Mouse (Mus musculus) lung, postnatal 0 days (tissue): ENCODE results near the gene Slc34a1. TPM values are rescaled to one million over a fixed set of nuclear protein-coding genes. Genes with fewer than 3 reads are reported as not detected.
A peak's percentile ranks its signal among the peaks of the same experiment; 100 is the strongest.

Experiments used
- ATAC-seq: fragments of 200-750 bp; cut with Nextera tagmentation; 2 replicates; pipeline ENCODE4 v1.8.0; 2017; ENCODE audit warnings: moderate library complexity
- DNase-seq: peaks from one replicate; pipeline ENCODE4 v3.0.0-alpha.2; 2016; ENCODE audit warnings: low spot score
- H3K27ac ChIP-seq: fragments of 300-500 bp; sonication (generic); 2 replicates; pipeline ENCODE4 v1.5.1; 2014; ENCODE audit warnings: antibody characterized with exemption, mild to moderate bottlenecking, low read length, mixed read lengths
- H3K27me3 ChIP-seq: fragments of 300-500 bp; sonication (generic); replicated peaks from 2 replicates; pipeline ENCODE4 v1.6.1; 2014; ENCODE audit warnings: low read length, mixed read lengths; ENCODE audit not compliant: insufficient read depth
- H3K36me3 ChIP-seq: fragments of 300-500 bp; sonication (generic); 2 replicates; pipeline ENCODE4 v1.6.1; 2014; ENCODE audit warnings: low read length, mixed read lengths; ENCODE audit not compliant: insufficient read depth
- H3K4me1 ChIP-seq: fragments of 300-500 bp; sonication (generic); 2 replicates; pipeline ENCODE4 v1.6.1; 2014; ENCODE audit warnings: antibody characterized with exemption, low read depth, low read length, mixed read lengths; ENCODE audit not compliant: insufficient read depth
- H3K4me2 ChIP-seq: fragments of 300-500 bp; sonication (generic); replicated peaks from 2 replicates; pipeline ENCODE4 v1.6.1; 2014; ENCODE audit warnings: low read depth, mild to moderate bottlenecking, low read length, moderate library complexity, mixed read lengths
- H3K4me3 ChIP-seq: fragments of 300-500 bp; sonication (generic); 2 replicates; pipeline ENCODE4 v1.5.1; 2014; ENCODE audit warnings: low read depth, low read length
- H3K9ac ChIP-seq: fragments of 300-500 bp; sonication (generic); replicated peaks from 2 replicates; pipeline ENCODE4 v1.6.1; 2014; ENCODE audit warnings: low read depth, mild to moderate bottlenecking
- H3K9me3 ChIP-seq: fragments of 300-500 bp; sonication (generic); 2 replicates; pipeline ENCODE4 v1.6.1; 2016; ENCODE audit warnings: low read length, mixed read lengths
- CTCF ChIP-seq: IDR thresholded peaks from 2 replicates; pipeline ENCODE4 v1.5.1; 2016; ENCODE audit warnings: antibody characterized with exemption, mild to moderate bottlenecking
- EP300 ChIP-seq: IDR thresholded peaks from 2 replicates; pipeline ENCODE4 v1.6.1; 2016; ENCODE audit warnings: antibody characterized with exemption, mild to moderate bottlenecking, control low read depth
- WGBS: fragments of 180-500 bp; shearing (Covaris S2); extraction: QIAGEN DNeasy Blood & Tissue Kit; methylation state at CpG from one replicate; pipeline ENCODE4 v1.1.7; 2014; 5-methylcytosine and 5-hydroxymethylcytosine counted together
- polyA plus RNA-seq: library from polyadenylated mRNA; unstranded; fragments of >200 nt; fragmentation: Nextera tagmentation; extraction: Ambion mirVana; gene quantifications from 2 replicates; pipeline ENCODE4 v1.2.1, GENCODE M21; 2015

Slc34a1 gene
- polyA plus RNA-seq, 1 experiment from 2014 or later = not detected

- ATAC-seq = no peak
- Histone ChIP-seq H3K9ac (no peak overlapping the region), H3K9me3 (no peaks in the 10 kb centered on the region), H3K4me3 (no peak overlapping the region), H3K4me1 (0 out of 2 replicates have a peak, but pooled peaks cover 4% of the 10 kb centered on the region), H3K36me3 (no peaks in the 10 kb centered on the region), H3K27me3 (peaks cover 43% of the 10 kb centered on the region), H3K4me2 (no peak overlapping the region), H3K27ac (no peak overlapping the region)
- TF ChIP-seq EP300 (no peak), CTCF (no peak)
- DNase-seq = no peak
- WGBS = 59% methylated on average over 5 of the region's 5 CpGs
Observed at GRCm38 (mm10) chr13:55419142-55419541, 21.2 kb downstream of the Slc34a1 start.

DNA sequence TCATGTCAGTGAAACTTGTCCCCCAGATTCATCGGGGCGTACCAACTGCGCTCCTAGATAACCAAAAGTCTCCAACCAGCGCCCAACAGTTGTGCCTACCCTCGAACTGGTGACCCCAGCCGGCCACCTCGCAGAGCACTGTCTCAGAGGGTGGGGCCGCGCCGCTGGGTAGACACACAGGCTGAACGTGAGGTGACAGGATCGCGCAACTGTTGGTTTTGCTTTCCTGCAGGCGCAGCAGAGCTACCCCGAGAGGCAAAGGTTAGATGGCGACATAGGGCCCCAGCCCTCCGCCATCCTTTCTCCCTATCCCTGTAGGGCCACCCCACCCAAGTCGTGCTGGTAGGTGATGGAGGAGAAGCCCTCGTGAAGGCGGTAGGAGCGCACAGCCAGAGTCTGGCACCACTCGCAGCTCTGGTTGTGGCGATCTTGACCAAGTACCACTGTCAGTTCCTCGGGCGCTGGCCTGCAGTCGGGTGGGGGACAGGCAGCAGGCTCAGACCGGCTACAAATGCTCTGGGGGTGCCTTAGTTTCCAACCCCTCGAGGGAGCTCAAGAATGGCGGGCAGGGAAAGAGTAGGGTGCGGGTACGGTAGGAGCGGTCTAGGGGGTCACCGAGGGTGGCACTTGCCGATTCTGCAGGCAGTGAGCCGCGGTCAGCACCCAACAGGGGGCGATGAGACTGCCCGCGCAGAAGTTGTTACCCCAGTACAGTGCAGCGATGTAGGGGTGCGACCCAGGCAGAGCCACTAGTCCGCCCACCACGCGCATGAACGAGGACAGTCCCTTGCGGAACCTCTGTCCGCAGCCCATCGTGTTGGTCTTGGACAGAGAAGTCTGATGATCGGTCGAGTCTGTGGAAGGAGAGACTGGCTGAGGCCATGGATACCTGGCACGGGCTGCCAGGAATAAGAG is 22.3 kb downstream of the Slc34a1 start:
- Histone ChIP-seq H3K9me3 (no peaks in the 10 kb centered on the region), H3K4me2 (peak overlapping the region; percentile 45), H3K27me3 (peaks cover 38% of the 10 kb centered on the region), H3K36me3 (no peaks in the 10 kb centered on the region), H3K27ac (no peak overlapping the region), H3K4me1 (0 out of 2 replicates have a peak, but pooled peaks cover 4% of the 10 kb centered on the region), H3K9ac (no peak overlapping the region; the same call in 1 of the 2 replicates), H3K4me3 (0 out of 2 replicates have a peak overlapping the region, but pooled peaks have one; percentile 17)
- no peak for ATAC-seq
- WGBS = 28% methylated on average over 50 of the region's 51 CpGs
- DNase-seq = no peak
- no peak for TF ChIP-seq CTCF
- TF ChIP-seq EP300 = no peak

DNA sequence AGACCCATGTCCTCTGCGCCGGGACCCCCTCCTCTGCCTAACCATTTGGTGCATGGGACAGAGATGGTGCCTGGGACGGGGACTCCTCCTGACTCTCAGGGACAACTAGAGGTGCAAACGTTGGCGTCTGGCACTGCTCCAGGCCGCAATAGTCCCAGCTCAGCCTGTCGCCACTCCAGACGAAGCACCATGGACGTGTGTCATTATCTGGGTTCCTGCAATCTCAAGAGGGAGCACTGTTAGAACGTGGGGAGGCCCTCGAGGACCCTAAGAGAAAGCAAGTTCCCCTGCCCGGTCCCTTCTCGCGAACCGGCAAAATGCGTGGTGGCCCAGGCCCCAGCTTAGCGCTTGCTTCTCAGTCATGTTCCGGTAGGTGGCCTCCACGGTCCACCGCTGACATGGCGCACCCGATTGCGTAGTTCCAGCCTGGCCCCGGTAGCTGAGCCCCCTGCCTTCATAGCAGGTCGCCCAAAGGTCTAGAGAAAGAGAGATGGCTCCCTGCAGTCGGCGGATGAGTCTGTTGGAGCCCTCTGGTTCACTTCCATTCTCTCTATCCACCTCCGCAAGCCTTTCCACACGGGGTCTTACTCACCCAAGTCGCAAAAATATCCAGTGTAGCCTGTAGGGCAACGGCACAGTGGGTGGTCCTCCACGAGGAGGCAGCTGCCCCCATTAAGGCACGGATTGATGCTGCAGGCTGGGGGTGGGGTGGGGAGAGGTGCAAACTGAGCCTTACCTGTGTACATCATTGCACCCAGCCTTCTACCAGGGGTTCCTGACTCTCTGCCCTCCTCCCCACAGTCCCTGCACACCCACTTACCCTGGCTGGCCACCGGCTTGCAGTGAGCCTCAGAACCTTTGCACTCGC is 23.2 kb downstream of the Slc34a1 start:
- Histone ChIP-seq H3K4me1 (0 out of 2 replicates have a peak, but pooled peaks cover 4% of the 10 kb centered on the region), H3K9me3 (no peaks in the 10 kb centered on the region), H3K36me3 (no peaks in the 10 kb centered on the region), H3K4me3 (peak overlapping the region; percentile 17; the same call in 1 of the 2 replicates), H3K9ac (no peak overlapping the region; the same call in 1 of the 2 replicates), H3K27me3 (peaks cover 38% of the 10 kb centered on the region), H3K4me2 (peak overlapping the region; percentile 45), H3K27ac (no peak overlapping the region)
- peak; percentile 71 for DNase-seq
- WGBS = 13% methylated on average over 31 of the region's 35 CpGs
- peak; percentile 74 for ATAC-seq
- TF ChIP-seq EP300 (no peak), CTCF (peak; percentile 88)

DNA sequence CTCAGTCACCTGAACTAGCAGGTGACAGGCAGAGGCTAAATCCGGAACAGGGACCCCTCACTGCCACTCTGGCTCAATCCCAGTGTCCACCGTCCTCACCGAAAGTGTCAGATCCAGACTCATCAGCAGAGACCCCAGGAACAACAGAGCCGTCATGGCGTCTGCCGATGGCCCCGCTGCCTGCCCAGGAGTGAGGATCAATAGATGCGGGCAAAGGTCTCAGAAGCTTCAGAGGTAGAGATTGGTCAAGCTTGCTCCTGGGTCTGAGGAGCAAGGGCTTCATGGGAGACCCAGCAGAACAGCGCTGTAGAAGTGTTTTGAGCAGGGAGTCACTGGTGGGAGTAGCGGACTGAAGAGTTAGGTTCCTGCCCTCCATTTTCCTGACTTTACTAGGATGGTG is 28.6 kb downstream of the Slc34a1 start, which contains the start of gene F12:
Gene F12 (minus strand): TSS at position 181 of the 400 bp plus-strand sequence.
- H3K9ac ChIP-seq = no peak within 1 kb of the TSS
- no peak within 1 kb of the TSS for H3K27ac ChIP-seq
- no peak for TF ChIP-seq CTCF
- TF ChIP-seq EP300 = no peak
- no peak for ATAC-seq
- no peak for DNase-seq
- H3K27me3 ChIP-seq = peaks cover 5% of the 10 kb centered on the region
- H3K9me3 ChIP-seq = 0 out of 2 replicates have a peak, but pooled peaks cover 3% of the 10 kb centered on the region
- H3K4me2 ChIP-seq = no peak within 1 kb of the TSS
- WGBS = 90% methylated on average over 10 of the region's 10 CpGs
- no peaks in the 10 kb centered on the region for H3K36me3 ChIP-seq
- H3K4me3 ChIP-seq = no peak within 1 kb of the TSS
- H3K4me1 ChIP-seq = no peaks in the 10 kb centered on the region

- H3K4me3 ChIP-seq = no peak overlapping the region
- 0 out of 2 replicates have a peak, but pooled peaks cover 3% of the 10 kb centered on the region for H3K9me3 ChIP-seq
- no peak overlapping the region for H3K9ac ChIP-seq
- H3K36me3 ChIP-seq = no peaks in the 10 kb centered on the region
- ATAC-seq (peak; percentile 84), DNase-seq (peak; percentile 70)
- TF ChIP-seq EP300 = no peak
- TF ChIP-seq CTCF = no peak
- no peaks in the 10 kb centered on the region for H3K27me3 ChIP-seq
- no peak overlapping the region for H3K4me2 ChIP-seq
- WGBS = 60% methylated on average over 12 of the region's 12 CpGs
- no peaks in the 10 kb centered on the region for H3K4me1 ChIP-seq
- no peak overlapping the region for H3K27ac ChIP-seq
Observed at GRCm38 (mm10) chr13:55429226-55429888, 31.4 kb downstream of the Slc34a1 start.
